Mouse (Mus musculus) G1E (cell line): ENCODE measurements around the gene Gm10663. TPM values are rescaled to one million over a fixed set of nuclear protein-coding genes. Genes with fewer than 3 reads are reported as not detected.

Experiments used
- ATAC-seq: 2 replicates; pipeline ENCODE4 v1.8.0; 2016; ENCODE audit warnings: mild to moderate bottlenecking; ENCODE audit not compliant: insufficient number of reproducible peaks, poor library complexity, low FRiP score, severe bottlenecking; ENCODE audit errors: extremely low read depth
- DNase-seq: peaks from one replicate; pipeline ENCODE4 v3.0.0; 2012; ENCODE audit warnings: low spot score
- H3K27me3 ChIP-seq: 2 replicates; pipeline ENCODE4 v1.6.1; 2012; ENCODE audit warnings: mild to moderate bottlenecking, low read length, inconsistent platforms; ENCODE audit not compliant: insufficient read depth
- H3K36me3 ChIP-seq: replicated peaks from 2 replicates; pipeline ENCODE3; 2012; ENCODE audit warnings: mild to moderate bottlenecking, inconsistent platforms
- H3K4me1 ChIP-seq: 2 replicates; pipeline ENCODE4 v1.6.1; 2012; ENCODE audit warnings: low read depth, low read length, inconsistent platforms, mixed read lengths; ENCODE audit not compliant: insufficient read depth
- H3K4me3 ChIP-seq: 2 replicates; pipeline ENCODE4 v1.5.1; 2012; ENCODE audit warnings: low read depth, mild to moderate bottlenecking, inconsistent platforms, low read length, moderate library complexity, mixed read lengths
- H3K9me3 ChIP-seq: replicated peaks from 2 replicates; pipeline ENCODE4 v1.6.1; 2012; ENCODE audit warnings: inconsistent platforms
- CTCF ChIP-seq: IDR thresholded peaks from 2 replicates; pipeline ENCODE4 v1.5.1; 2012; ENCODE audit warnings: low read depth, low read length, inconsistent platforms, mixed read lengths
- GATA1 ChIP-seq: IDR thresholded peaks from 2 replicates; pipeline ENCODE4 v1.6.1; 2012; ENCODE audit warnings: borderline replicate concordance, low read length, inconsistent platforms, mixed read lengths
- GATA2 ChIP-seq: IDR thresholded peaks from 2 replicates; pipeline ENCODE4 v1.6.1; 2012; ENCODE audit warnings: low read depth, low read length, inconsistent platforms, borderline replicate concordance
- POLR2AphosphoS5 ChIP-seq: IDR thresholded peaks from 2 replicates; pipeline ENCODE4 v1.6.1; 2012; ENCODE audit warnings: low read depth, low read length, inconsistent platforms; ENCODE audit not compliant: insufficient replicate concordance
- TAL1 ChIP-seq: conservative IDR thresholded peaks from 2 replicates; pipeline ENCODE4 v1.6.1; 2012; ENCODE audit warnings: low read depth, low read length, inconsistent platforms, mixed read lengths
- polyA plus RNA-seq: library from polyadenylated mRNA; stranded (reverse); fragments of >175 nt; gene quantifications from 2 replicates; pipeline ENCODE4 v1.2.3, GENCODE M21; 2012
- total RNA-seq, 2 experiments: library from RNA; stranded (forward) in 1 of 2; stranded (reverse) in 1 of 2; fragments of 200-1000 nt in 1 of 2; fragments of >200 nt in 1 of 2; fragmentation: Nextera tagmentation in 1 of 2; gene quantifications; 2 replicates each; pipeline ENCODE4 v1.2.3; 2014 to 2017

The Gm10663 gene
- not detected in 2 replicates for total RNA-seq (2014; fragmentation: Nextera tagmentation)
- not detected in 2 replicates for total RNA-seq (2017)
- polyA plus RNA-seq = not detected in 2 replicates

GRCm38 (mm10) chr8:65074733-65075132, at the start of gene Gm10663:
TSS of gene Gm10663 (plus strand) at chr8:65075033.
- Histone ChIP-seq H3K4me1 (peaks cover 5% of the 10 kb centered on the region; the same call in 1 of the 2 replicates), H3K9me3 (no peaks in the 10 kb centered on the region), H3K4me3 (no peak within 1 kb of the TSS), H3K36me3 (no peaks in the 10 kb centered on the region), H3K27me3 (no peaks in the 10 kb centered on the region)
- TF ChIP-seq TAL1 = no peak
- TF ChIP-seq POLR2AphosphoS5 = no peak
- TF ChIP-seq CTCF = no peak
- no peak for TF ChIP-seq GATA1
- no peak for TF ChIP-seq GATA2
- no peak for ATAC-seq
- no peak for DNase-seq

- H3K27me3 ChIP-seq = peaks cover 5% of the 10 kb centered on the region; the same call in 1 of the 2 replicates
- DNase-seq = no peak
- H3K9me3 ChIP-seq = no peaks in the 10 kb centered on the region
- no peak overlapping the region for H3K4me3 ChIP-seq
- TF ChIP-seq POLR2AphosphoS5 = no peak
- no peak for TF ChIP-seq GATA1
- TF ChIP-seq CTCF = no peak
- no peak for TF ChIP-seq TAL1
- TF ChIP-seq GATA2 = no peak
- H3K36me3 ChIP-seq = no peaks in the 10 kb centered on the region
- no peak for ATAC-seq
- H3K4me1 ChIP-seq = no peaks in the 10 kb centered on the region
These were observed 45.7 kb upstream of the Gm10663 start for GRCm38 (mm10) chr8:65028959-65029686.

- ATAC-seq = no peak
These were observed 45.1 kb upstream of the Gm10663 start for GRCm38 (mm10) chr8:65029776-65030175.

GRCm38 (mm10) chr8:65030735-65031485, 43.9 kb upstream of the Gm10663 start:
- no peaks in the 10 kb centered on the region for H3K4me1 ChIP-seq
- DNase-seq = no peak
- H3K27me3 ChIP-seq = peaks cover 9% of the 10 kb centered on the region
- H3K9me3 ChIP-seq = no peaks in the 10 kb centered on the region
- TF ChIP-seq TAL1 = no peak
- TF ChIP-seq CTCF = no peak
- no peak for TF ChIP-seq GATA2
- no peak for TF ChIP-seq GATA1
- no peak for TF ChIP-seq POLR2AphosphoS5
- no peak for ATAC-seq
- no peaks in the 10 kb centered on the region for H3K36me3 ChIP-seq
- no peak overlapping the region for H3K4me3 ChIP-seq

More at GRCm38 (mm10) chr8:65029776-65030175, 45.1 kb upstream of the Gm10663 start:
- H3K4me3 ChIP-seq = no peak overlapping the region
- no peak for TF ChIP-seq TAL1
- TF ChIP-seq GATA1 = no peak
- no peak for TF ChIP-seq POLR2AphosphoS5
- no peak for TF ChIP-seq GATA2
- no peak for TF ChIP-seq CTCF
- peaks cover 5% of the 10 kb centered on the region; the same call in 1 of the 2 replicates for H3K27me3 ChIP-seq
- H3K4me1 ChIP-seq = no peaks in the 10 kb centered on the region
- H3K36me3 ChIP-seq = no peaks in the 10 kb centered on the region
- no peaks in the 10 kb centered on the region for H3K9me3 ChIP-seq
- DNase-seq = no peak

- Histone ChIP-seq H3K4me3 (no peak overlapping the region), H3K4me1 (no peaks in the 10 kb centered on the region), H3K36me3 (no peaks in the 10 kb centered on the region), H3K27me3 (peaks cover 11% of the 10 kb centered on the region), H3K9me3 (no peaks in the 10 kb centered on the region)
- ATAC-seq (no peak), DNase-seq (no peak)
- TF ChIP-seq GATA2 (no peak), GATA1 (no peak), TAL1 (no peak), POLR2AphosphoS5 (no peak), CTCF (no peak)
These were observed 42.7 kb upstream of the Gm10663 start for GRCm38 (mm10) chr8:65032107-65032506.

- H3K9me3 ChIP-seq = no peaks in the 10 kb centered on the region
- TF ChIP-seq TAL1 (no peak), CTCF (no peak), GATA2 (no peak), GATA1 (no peak), POLR2AphosphoS5 (no peak)
- no peak for ATAC-seq
- no peak overlapping the region for H3K4me3 ChIP-seq
- H3K27me3 ChIP-seq = peaks cover 14% of the 10 kb centered on the region
- no peaks in the 10 kb centered on the region for H3K4me1 ChIP-seq
- DNase-seq = no peak
- no peaks in the 10 kb centered on the region for H3K36me3 ChIP-seq
These were observed 41.8 kb upstream of the Gm10663 start for GRCm38 (mm10) chr8:65033056-65033455.
